Mouse (Mus musculus) limb, embryonic 12.5 days (tissue): ENCODE data around the gene Taf6. TPM values are rescaled to one million over a fixed set of nuclear protein-coding genes. Genes with fewer than 3 reads are reported as not detected.

Experiments
- ATAC-seq: fragments of 200-750 bp; cut with Nextera tagmentation; 2 replicates; pipeline ENCODE4 v1.8.0; 2017; ENCODE audit warnings: low read depth, moderate TSS enrichment; ENCODE audit not compliant: insufficient number of reproducible peaks, insufficient read depth, low FRiP score, low TSS enrichment
- H3K27ac ChIP-seq: fragments of 300-500 bp; sonication (generic); 2 replicates; pipeline ENCODE4 v1.5.1; 2016; ENCODE audit warnings: mild to moderate bottlenecking, moderate library complexity
- H3K27me3 ChIP-seq: fragments of 300-500 bp; sonication (generic); 2 replicates; pipeline ENCODE4 v1.6.1; 2016; ENCODE audit warnings: mild to moderate bottlenecking, moderate library complexity
- H3K36me3 ChIP-seq: fragments of 300-500 bp; sonication (generic); 2 replicates; pipeline ENCODE4 v1.6.1; 2016; ENCODE audit warnings: mild to moderate bottlenecking, moderate library complexity
- H3K4me1 ChIP-seq: fragments of 300-500 bp; sonication (generic); replicated peaks from 2 replicates; pipeline ENCODE4 v1.6.1; 2016
- H3K4me2 ChIP-seq: fragments of 300-500 bp; sonication (generic); 2 replicates; pipeline ENCODE4 v1.6.1; 2016; ENCODE audit warnings: mild to moderate bottlenecking, moderate library complexity
- H3K4me3 ChIP-seq: fragments of 300-500 bp; sonication (generic); replicated peaks from 2 replicates; pipeline ENCODE4 v1.5.1; 2016; ENCODE audit warnings: mild to moderate bottlenecking
- H3K9ac ChIP-seq: fragments of 300-500 bp; sonication (generic); replicated peaks from 2 replicates; pipeline ENCODE4 v1.6.1; 2016; ENCODE audit warnings: mild to moderate bottlenecking, moderate library complexity
- H3K9me3 ChIP-seq: fragments of 300-500 bp; sonication (generic); 2 replicates; pipeline ENCODE4 v1.6.1; 2016; ENCODE audit warnings: mild to moderate bottlenecking, moderate library complexity
- whole genome bisulfite sequencing: fragments of 180-500 bp; shearing (Covaris S2); methylation state at CpG from one replicate; pipeline ENCODE4 v1.1.7; 2016; 5-methylcytosine and 5-hydroxymethylcytosine counted together
- microRNA counts: library from miRNA; unstranded; fragments of <30 nt; microRNA quantifications from one replicate; lab custom pipeline; 2017
- microRNA-seq: library from miRNA; unstranded; fragments of <30 nt; microRNA quantifications from one replicate; pipeline ENCODE4, GENCODE M21; 2017
- polyA plus RNA-seq: library from polyadenylated mRNA; unstranded; fragments of >200 nt; fragmentation: Nextera tagmentation; extraction: Ambion mirVana; gene quantifications from 2 replicates; pipeline ENCODE4 v1.2.1, GENCODE M21; 2016

The Taf6 gene
- polyA plus RNA-seq, 1 experiment from 2014 or later, result 122 TPM

GRCm38 (mm10) chr5:138137257-138137656 is 50.0 kb downstream of the Taf6 start:
- no peak for ATAC-seq
- no peak overlapping the region for H3K27ac ChIP-seq
- WGBS, result 93% methylated on average over 4 of the region's 4 CpGs
- H3K9ac ChIP-seq, result no peak overlapping the region
- H3K4me2 ChIP-seq, result no peak overlapping the region
- no peak overlapping the region for H3K4me3 ChIP-seq
- no peaks in the 10 kb centered on the region for H3K4me1 ChIP-seq
- no peaks in the 10 kb centered on the region for H3K27me3 ChIP-seq
- H3K36me3 ChIP-seq, result peaks cover 46% of the 10 kb centered on the region
- H3K9me3 ChIP-seq, result no peaks in the 10 kb centered on the region

DNA sequence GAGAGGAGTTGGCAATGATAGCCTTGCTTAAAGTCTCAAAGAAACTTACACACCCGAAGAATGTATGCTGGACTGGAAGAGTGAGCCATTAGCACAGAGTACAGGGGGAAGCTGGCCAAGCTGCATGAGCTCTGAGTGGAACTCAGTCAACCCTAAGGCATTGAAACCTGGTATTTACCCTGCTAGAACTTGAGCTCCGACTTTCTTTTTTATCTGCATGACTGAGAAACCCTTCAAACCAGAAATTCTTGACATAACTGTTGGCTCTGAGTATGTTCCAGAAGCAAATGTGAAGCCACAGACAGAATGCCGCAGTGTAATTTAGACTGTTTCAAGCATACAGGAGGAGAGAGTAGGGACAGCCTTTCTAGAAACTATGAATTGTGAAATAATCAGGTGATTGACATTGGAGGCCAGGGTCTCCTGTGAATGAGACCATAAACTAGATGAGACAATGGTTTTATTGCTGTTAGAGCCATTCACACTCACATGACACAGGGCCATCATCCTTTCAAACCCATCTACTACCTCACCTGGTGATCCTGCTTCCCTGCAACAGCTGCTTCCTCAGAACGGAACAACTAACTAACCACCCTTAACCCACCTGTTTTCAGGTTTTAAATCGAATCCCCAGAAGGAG is 54.7 kb downstream of the Taf6 start:
- no peak for ATAC-seq
- no peak overlapping the region for H3K4me3 ChIP-seq
- H3K9ac ChIP-seq, result no peak overlapping the region
- no peaks in the 10 kb centered on the region for H3K27me3 ChIP-seq
- H3K4me1 ChIP-seq, result no peaks in the 10 kb centered on the region
- no peaks in the 10 kb centered on the region for H3K9me3 ChIP-seq
- H3K4me2 ChIP-seq, result no peak overlapping the region
- H3K36me3 ChIP-seq, result peaks cover 79% of the 10 kb centered on the region
- 80% methylated on average over 5 of the region's 5 CpGs for WGBS
- no peak overlapping the region for H3K27ac ChIP-seq

MicroRNA genes within 50 kb of the gene (microRNA counts, 519-probe panel; counts per million panel counts)
- microRNA mmu-miR-106b (lab: Ali Mortazavi, UCI) (6,828 counts per million, percentile 83 among the panel's probes with 10 or more counts), microRNA mmu-miR-25 (lab: Ali Mortazavi, UCI) (9,022 counts per million, percentile 96 among the panel's probes with 10 or more counts), microRNA mmu-miR-93 (lab: Ali Mortazavi, UCI) (6,624 counts per million, percentile 79 among the panel's probes with 10 or more counts)

Small RNA genes lying within 50 kb of the gene (microRNA-seq; reads per million reads assigned to microRNA genes)
- 11,332 reads per million, percentile 95 among the genes with 10 or more reads in this experiment for gene Mir106b
- 953 reads per million, percentile 75 among the genes with 10 or more reads in this experiment for gene Mir25
- gene Mir93, result 18,583 reads per million, percentile 96 among the genes with 10 or more reads in this experiment

Other genes starting within 250 kb of the Taf6 start
- gene Gjc3, start 224.4 kb downstream of the Taf6 start, polyA plus RNA-seq, result 0.08 and 0.19 TPM in 2 replicates
- gene Azgp1, start 205.9 kb downstream of the Taf6 start, polyA plus RNA-seq, result not detected in 2 replicates
- not detected in 2 replicates for gene Smok3a, start 166.2 kb downstream of the Taf6 start, polyA plus RNA-seq
- not detected in 2 replicates for gene Smok3b, start 166.0 kb downstream of the Taf6 start, polyA plus RNA-seq
- gene Smok3c, start 134.3 kb downstream of the Taf6 start, polyA plus RNA-seq, result not detected in 2 replicates
- 26.8 and 32.1 TPM in 2 replicates for gene Zkscan1, start 102.4 kb downstream of the Taf6 start, polyA plus RNA-seq
- gene Zscan21, start 70.5 kb downstream of the Taf6 start, polyA plus RNA-seq, result 78.8 and 80.9 TPM in 2 replicates
- gene Zfp113, start 31.7 kb downstream of the Taf6 start, polyA plus RNA-seq, result 23.4 and 27.4 TPM in 2 replicates
- 332 and 333 TPM in 2 replicates for gene Cops6, start 26.4 kb downstream of the Taf6 start, polyA plus RNA-seq
- gene Ap4m1, start 15.4 kb downstream of the Taf6 start, polyA plus RNA-seq, result 32.0 and 36.3 TPM in 2 replicates
- gene Mcm7, start 15.0 kb downstream of the Taf6 start, polyA plus RNA-seq, result 298 and 302 TPM in 2 replicates
- gene Cnpy4, start within 50 bp of the Taf6 start, polyA plus RNA-seq, result 57.7 and 64.7 TPM in 2 replicates
- 9.7 and 12.2 TPM in 2 replicates for gene Mblac1, start 6.9 kb upstream of the Taf6 start, polyA plus RNA-seq
- gene Nxpe5, start 38.4 kb upstream of the Taf6 start, polyA plus RNA-seq, result not detected in 2 replicates
- gene Lamtor4, start 68.0 kb upstream of the Taf6 start, polyA plus RNA-seq, result 41.8 and 42.5 TPM in 2 replicates
- gene BC037034, start 76.6 kb upstream of the Taf6 start, polyA plus RNA-seq, result 9.7 and 11.0 TPM in 2 replicates
- 4.0 and 4.5 TPM in 2 replicates for gene Gal3st4, start 85.4 kb upstream of the Taf6 start, polyA plus RNA-seq
- 0.12 and 0.25 TPM in 2 replicates for gene Gm43720, start 92.5 kb upstream of the Taf6 start, polyA plus RNA-seq
- 62.5 and 62.8 TPM in 2 replicates for gene Gpc2, start 92.6 kb upstream of the Taf6 start, polyA plus RNA-seq
- gene Stag3, start 92.8 kb upstream of the Taf6 start, polyA plus RNA-seq, result 8.2 and 9.2 TPM in 2 replicates
- gene Pvrig, start 154.5 kb upstream of the Taf6 start, polyA plus RNA-seq, result not detected in 2 replicates